In genomic region chr19:5473720-5474119, GRCm38 (mm10) we compare ENCODE assay signal across 8 mouse cellular contexts. TPM values are rescaled to one million over a fixed set of nuclear protein-coding genes. Genes with fewer than 3 reads are reported as not detected.
DNase-seq lines count a peak whose midpoint lies in the region; ATAC-seq and TF ChIP-seq lines count a peak whose summit lies in the region.

Efemp2 (plus strand) TSS chr19:5473954.

- peak within 1 kb of the TSS; percentile 68 to 69 for H3K4me3 ChIP-seq in heart, embryonic 14.5 days (ENCODE audit: control insufficient read depth in 1 of 2, insufficient read depth in 1 of 2, low read depth in 1 of 2, low read length in 2 of 2)
- peak within 1 kb of the TSS; percentile 39 to 46 for H3K4me3 ChIP-seq in liver, embryonic 14.5 days (ENCODE audit: insufficient read depth in 1 of 2, low read depth in 2 of 2, low read length in 2 of 2)

- no peak for TF ChIP-seq EP300 in liver, embryonic 14.5 days (IDR thresholded peaks at IDR 0.05; ENCODE audit: low read depth)

- TF ChIP-seq CTCF in liver, embryonic 14.5 days (IDR thresholded peaks at IDR 0.05; ENCODE audit: low read depth), result no peak

- peaks cover 7 to 18% of the 10 kb centered on the region in 2 experiments; a peak in 3 of 4 replicates for H3K4me1 ChIP-seq in heart, embryonic 14.5 days (ENCODE audit: control insufficient read depth in 2 of 2, insufficient read depth in 2 of 2, low read length in 2 of 2)
- H3K4me1 ChIP-seq in liver, embryonic 14.5 days (replicated peaks; ENCODE audit: control insufficient read depth in 2 of 2, insufficient read depth in 2 of 2, low read length in 1 of 2), result peaks cover 0 to 2% of the 10 kb centered on the region in 2 experiments; a peak in 1 of 4 replicates

- under 1% methylated on average over 22 of the region's 22 CpGs for whole genome bisulfite sequencing in heart, embryonic 14.5 days
- WGBS in liver, embryonic 14.5 days (ENCODE audit: insufficient replicate concordance), result 5% methylated on average over 22 of the region's 22 CpGs

- H3K27ac ChIP-seq in heart, embryonic 14.5 days (replicated peaks in 1 of 2; ENCODE audit: control insufficient read depth in 1 of 2, insufficient read depth in 1 of 2, low read depth in 2 of 2, low read length in 2 of 2), result peak within 1 kb of the TSS; percentile 69 to 83
- no peak within 1 kb of the TSS for H3K27ac ChIP-seq in liver, embryonic 14.5 days

- H3K9me3 ChIP-seq in heart, embryonic 14.5 days (ENCODE audit: control insufficient read depth, low read length), result no peaks in the 10 kb centered on the region
- H3K9me3 ChIP-seq in liver, embryonic 14.5 days (ENCODE audit: control insufficient read depth, low read length), result no peaks in the 10 kb centered on the region

- peak within 1 kb of the TSS; percentile 92 for H3K4me2 ChIP-seq in heart, embryonic 14.5 days (ENCODE audit: low read length)
- H3K4me2 ChIP-seq in liver, embryonic 14.5 days (ENCODE audit: low read depth), result peak within 1 kb of the TSS; percentile 70

- peak; percentile 93 for DNase-seq in 3134 (ENCODE audit: extremely low read depth, insufficient read length, low spot score)
- peak; percentile 89 for DNase-seq in adrenal gland, adult 8-10 months
- peak; percentile 68 for DNase-seq in fibroblast of lung, adult 2 months (ENCODE audit: low read depth)
- peak; percentile 89 for DNase-seq in kidney, postnatal 10 days
- DNase-seq in liver, embryonic 14.5 days (ENCODE audit: low read depth in 3 of 3, low spot score in 3 of 3), result peak; percentile 34 to 46 (median 38)
- peak; percentile 75 for DNase-seq in neural tube, embryonic 10.5 days (ENCODE audit: extremely low spot score, low spot score)
- peak; percentile 75 for DNase-seq in thymus, postnatal 0 days (ENCODE audit: low spot score)

- H3K9ac ChIP-seq in heart, embryonic 14.5 days (ENCODE audit: low read length), result peak within 1 kb of the TSS; percentile 85
- H3K9ac ChIP-seq in liver, embryonic 14.5 days (replicated peaks), result peak within 1 kb of the TSS; percentile 1

- H3K27me3 ChIP-seq in heart, embryonic 14.5 days (ENCODE audit: control insufficient read depth, insufficient read depth, low read length), result no peaks in the 10 kb centered on the region
- peaks cover 28% of the 10 kb centered on the region for H3K27me3 ChIP-seq in liver, embryonic 14.5 days (ENCODE audit: control insufficient read depth, insufficient read depth, low read length)

- peaks cover 20% of the 10 kb centered on the region for H3K36me3 ChIP-seq in heart, embryonic 14.5 days (ENCODE audit: control insufficient read depth, insufficient read depth, low read length)
- no peaks in the 10 kb centered on the region for H3K36me3 ChIP-seq in liver, embryonic 14.5 days (replicated peaks; ENCODE audit: control insufficient read depth, insufficient read depth, low read depth)

- ATAC-seq in heart, embryonic 14.5 days (ENCODE audit: insufficient number of reproducible peaks, insufficient read depth, low FRiP score, low read depth), result peak; percentile 41
- peak; percentile 65 for ATAC-seq in liver, embryonic 14.5 days (ENCODE audit: insufficient read depth)

RNA-seq across cellular contexts. Expression of gene Efemp2, which starts in this region (rescaled TPM):
- total RNA-seq in adrenal gland, adult 8-10 months (2022), result 100 to 1,000 TPM in 2 of 4 experiments, 10 to 100 TPM in 2; 64.9 to 173 (median 105) TPM
- polyA plus RNA-seq in heart, embryonic 14.5 days (2014; fragmentation: Nextera tagmentation; extraction: Ambion mirVana), result 60.8 and 68.9 TPM in 2 replicates
- 11.4 and 17.5 TPM in 2 replicates for polyA plus RNA-seq in liver, embryonic 14.5 days (2012; rRNA removed)
- 11.4 and 11.6 TPM in 2 replicates for polyA plus RNA-seq in liver, embryonic 14.5 days (2014; fragmentation: Nextera tagmentation; extraction: Ambion mirVana)
- 26.5 and 27.9 TPM in 2 replicates for polyA plus RNA-seq in thymus, postnatal 0 days (2015; fragmentation: Nextera tagmentation; extraction: Ambion mirVana)

Comparison
In these comparisons a context has a peak if more than half of its experiments do, and no peak if none do; other contexts are left out.
1. DNase-seq: peak in every context shown above with its lines; median percentile 93 in 3134; 89 in adrenal gland, adult 8-10 months; 89 in kidney, postnatal 10 days; 75 in neural tube, embryonic 10.5 days; 75 in thymus, postnatal 0 days; 68 in fibroblast of lung, adult 2 months; 38 in liver, embryonic 14.5 days.